ENCODE assay signal across 36 mouse cellular contexts in genomic region chr6:31085760-31086108, GRCm38 (mm10).
DNase-seq lines count a peak whose midpoint lies in the region; ATAC-seq and TF ChIP-seq lines count a peak whose summit lies in the region.
"Had no signal": no experiment of that assay in that cellular context is flagged by ENCODE, and none has a peak within 500 bp of the region (broad histone marks: within the 10 kb centered on the region; RNA-seq: fewer than 3 reads in every experiment).

No protein-coding gene starts in this region.

- peak; percentile 56; the same call in 1 of the 2 replicates for ATAC-seq in liver, embryonic 14.5 days (ENCODE audit: insufficient read depth)
- no peak for ATAC-seq in erythroid progenitor cell, adult 5-6 weeks (replicated peaks; ENCODE audit: low FRiP score, poor library complexity, severe bottlenecking)
- ATAC-seq: intestine, embryonic 16.5 days; Patski had no signal

- H3K27ac ChIP-seq in gastrocnemius, adult 2 months: peak overlapping the region; percentile 86
- no peak overlapping the region for H3K27ac ChIP-seq in liver, embryonic 14.5 days
- H3K27ac ChIP-seq: embryonic facial prominence, embryonic 13.5 days; forebrain, embryonic 12.5 days; heart, adult 2 months; hindbrain, embryonic 10.5 days; hindbrain, embryonic 15.5 days; limb, embryonic 10.5 days; limb, embryonic 15.5 days; macrophage; neural tube, embryonic 13.5 days; stomach, embryonic 15.5 days had no signal

- H3K27me3 ChIP-seq in C2C12 (ENCODE audit: control insufficient read depth, insufficient read depth, insufficient read length): no peaks in the 10 kb centered on the region
- no peaks in the 10 kb centered on the region for H3K27me3 ChIP-seq in liver, embryonic 14.5 days (ENCODE audit: control insufficient read depth, insufficient read depth, low read length)
- H3K27me3 ChIP-seq: embryonic facial prominence, embryonic 13.5 days; forebrain, embryonic 12.5 days; hindbrain, embryonic 15.5 days; limb, embryonic 15.5 days; neural tube, embryonic 13.5 days; Patski; stomach, embryonic 15.5 days had no signal

- TF ChIP-seq CTCF in gastrocnemius, adult 2 months (IDR thresholded peaks at IDR 0.05): no peak
- no peak for TF ChIP-seq CTCF in C2C12 (IDR thresholded peaks at IDR 0.05; ENCODE audit: control insufficient read depth, insufficient read depth, insufficient read length)
- TF ChIP-seq CTCF in liver, embryonic 14.5 days (IDR thresholded peaks at IDR 0.05; ENCODE audit: low read depth): no peak

- no peak overlapping the region for H3K4me3 ChIP-seq in gastrocnemius, adult 2 months
- H3K4me3 ChIP-seq in C2C12 (ENCODE audit: insufficient read depth, poor library complexity, severe bottlenecking): peak overlapping the region; percentile 60
- no peak overlapping the region for H3K4me3 ChIP-seq in liver, embryonic 14.5 days (ENCODE audit: insufficient read depth in 1 of 2, low read depth in 2 of 2, low read length in 2 of 2)
- H3K4me3 ChIP-seq: embryonic facial prominence, embryonic 13.5 days; erythroblast, embryonic 14.5 days; forebrain, embryonic 12.5 days; heart, adult 2 months; hindbrain, embryonic 10.5 days; hindbrain, embryonic 15.5 days; limb, embryonic 10.5 days; limb, embryonic 15.5 days; neural tube, embryonic 13.5 days; stomach, embryonic 15.5 days had no signal

- H3K36me3 ChIP-seq in C2C12 (ENCODE audit: control insufficient read depth, insufficient read depth): peaks cover 76% of the 10 kb centered on the region
- H3K36me3 ChIP-seq in liver, embryonic 14.5 days (replicated peaks; ENCODE audit: control insufficient read depth, insufficient read depth, low read depth): no peaks in the 10 kb centered on the region
- H3K36me3 ChIP-seq: embryonic facial prominence, embryonic 13.5 days; forebrain, embryonic 12.5 days; hindbrain, embryonic 10.5 days; hindbrain, embryonic 15.5 days; limb, embryonic 10.5 days; limb, embryonic 15.5 days; neural tube, embryonic 13.5 days; stomach, embryonic 15.5 days had no signal

- DNase-seq in gastrocnemius, adult 2 months: no peak
- no peak for DNase-seq in gastrocnemius, postnatal 4 days (ENCODE audit: low spot score in 2 of 2)
- peak; percentile 21 for DNase-seq in c-Kit-positive CD71-positive TER-119-positive erythroid progenitor cells, embryonic 14.5 days (ENCODE audit: low spot score)
- DNase-seq in liver, embryonic 14.5 days (ENCODE audit: low read depth in 3 of 3, low spot score in 3 of 3): no peak
- no peak for DNase-seq in spleen, adult 12 weeks (ENCODE audit: low spot score)
- no peak for DNase-seq in adrenal gland, postnatal 14 days
- DNase-seq: adrenal gland, postnatal 10 days; cerebellum, adult 11-12 months; cerebellum, adult 9-11 months; embryo, embryonic 11 days; gastrocnemius, postnatal 36 days; heart, adult 2 months; heart, postnatal 14 days; kidney, adult 8-10 months; kidney, postnatal 14 days; layer of hippocampus, adult 9-11 months; lung, adult 2 months; lung, postnatal 10 days; right cerebral cortex, postnatal 14 days; thymus, postnatal 14 days had no signal

- H3K9me3 ChIP-seq in liver, embryonic 14.5 days (ENCODE audit: control insufficient read depth, low read length): no peaks in the 10 kb centered on the region
- H3K9me3 ChIP-seq: embryonic facial prominence, embryonic 13.5 days; forebrain, embryonic 12.5 days; G1E; hindbrain, embryonic 10.5 days; hindbrain, embryonic 15.5 days; limb, embryonic 10.5 days; limb, embryonic 15.5 days; neural tube, embryonic 13.5 days; stomach, embryonic 15.5 days had no signal

- peaks cover 62% of the 10 kb centered on the region for H3K79me3 ChIP-seq in C2C12 (ENCODE audit: low read depth)

- H3K79me2 ChIP-seq in C2C12 (ENCODE audit: control insufficient read depth, insufficient read depth): peaks cover 81% of the 10 kb centered on the region

- WGBS in liver, embryonic 14.5 days (ENCODE audit: insufficient replicate concordance): 31% methylated on average over 9 of the region's 9 CpGs

- no peak for TF ChIP-seq EP300 in liver, embryonic 14.5 days (IDR thresholded peaks at IDR 0.05; ENCODE audit: low read depth)

- H3K4me2 ChIP-seq in liver, embryonic 14.5 days (ENCODE audit: low read depth): no peak overlapping the region
- H3K4me2 ChIP-seq: embryonic facial prominence, embryonic 13.5 days; forebrain, embryonic 12.5 days; hindbrain, embryonic 15.5 days; limb, embryonic 15.5 days; midbrain, embryonic 11.5 days; neural tube, embryonic 13.5 days; stomach, embryonic 15.5 days had no signal

- intact Hi-C loops in gastrocnemius, adult 2 months (cut with DNase I): no loop called here

- peaks cover 3 to 30% of the 10 kb centered on the region in 2 experiments; a peak in 3 of 4 replicates for H3K4me1 ChIP-seq in liver, embryonic 14.5 days (replicated peaks; ENCODE audit: control insufficient read depth in 2 of 2, insufficient read depth in 2 of 2, low read length in 1 of 2)

- peak overlapping the region; percentile 91 for H3ac ChIP-seq in C2C12 (ENCODE audit: control insufficient read depth, insufficient read length, low read depth)

- no peak overlapping the region for H3K9ac ChIP-seq in liver, embryonic 14.5 days (replicated peaks)
- H3K9ac ChIP-seq: embryonic facial prominence, embryonic 13.5 days; forebrain, embryonic 12.5 days; hindbrain, embryonic 15.5 days; limb, embryonic 15.5 days; neural tube, embryonic 13.5 days; stomach, embryonic 15.5 days had no signal

TF ChIP-seq in C2C12, 6 proteins besides CTCF, POLR2A, EP300 and RAD21:
- TF ChIP-seq MYOD1 (IDR thresholded peaks at IDR 0.05; ENCODE audit: control insufficient read depth, insufficient read length, low read depth) (no peak), MAX (IDR thresholded peaks at IDR 0.05) (no peak), MYOG (IDR thresholded peaks at IDR 0.05; ENCODE audit: control insufficient read depth, extremely low read depth, insufficient read length) (no peak), USF1 (IDR thresholded peaks at IDR 0.05; ENCODE audit: low read depth) (no peak), CEBPB (IDR thresholded peaks at IDR 0.05; ENCODE audit: low read depth) (no peak), FOSL1 (IDR thresholded peaks at IDR 0.05; ENCODE audit: insufficient read depth, low read length, poor library complexity, severe bottlenecking) (no peak)
